Mouse (Mus musculus) myocyte (in vitro differentiated cells): ENCODE results near the gene Gng12.

Experiments
- CEBPB ChIP-seq: IDR thresholded peaks from 2 replicates; pipeline ENCODE4 v1.6.1; 2011; ENCODE audit warnings: mild to moderate bottlenecking, moderate library complexity; ENCODE audit not compliant: poor library complexity, insufficient read depth, severe bottlenecking
- MAX ChIP-seq: IDR thresholded peaks from one replicate; pipeline ENCODE4 v1.6.1; 2011; ENCODE audit warnings: low read depth, mild to moderate bottlenecking, control low read depth
- MYOD1 ChIP-seq, 3 experiments: IDR thresholded peaks; one replicate each; pipeline ENCODE4 v1.6.1; 2011; ENCODE audit warnings: control low read depth in 2 of 3, low read depth in 2 of 3, mild to moderate bottlenecking in 2 of 3, moderate library complexity in 1 of 3; ENCODE audit not compliant: insufficient read length in 2 of 3, control insufficient read depth in 1 of 3
- MYOG ChIP-seq, 3 experiments: IDR thresholded peaks; one replicate each; pipeline ENCODE4 v1.6.1; 2011; ENCODE audit warnings: control low read depth in 2 of 3, low read depth in 2 of 3, mild to moderate bottlenecking in 2 of 3; ENCODE audit not compliant: insufficient read length in 2 of 3, control insufficient read depth in 1 of 3, insufficient read depth in 1 of 3
- POLR2A ChIP-seq: IDR thresholded peaks from one replicate; pipeline ENCODE4 v1.6.1; 2011; ENCODE audit warnings: low read depth, mild to moderate bottlenecking, control low read depth, moderate library complexity; ENCODE audit not compliant: insufficient read length
- POLR2AphosphoS2 ChIP-seq: IDR thresholded peaks from one replicate; pipeline ENCODE4 v1.6.1; 2011; ENCODE audit warnings: low read depth, control low read depth; ENCODE audit not compliant: insufficient read length
- SRF ChIP-seq: IDR thresholded peaks from one replicate; pipeline ENCODE4 v1.6.1; 2011; ENCODE audit warnings: low read depth; ENCODE audit not compliant: control insufficient read depth, insufficient read length
- TCF12 ChIP-seq: IDR thresholded peaks from one replicate; pipeline ENCODE4 v1.6.1; 2011; ENCODE audit warnings: mild to moderate bottlenecking, control low read depth; ENCODE audit not compliant: poor library complexity, insufficient read depth, severe bottlenecking
- TCF3 ChIP-seq: IDR thresholded peaks from one replicate; pipeline ENCODE4 v1.6.1; 2011; ENCODE audit warnings: low read depth, control low read depth; ENCODE audit not compliant: insufficient read length
- USF1 ChIP-seq: IDR thresholded peaks from one replicate; pipeline ENCODE4 v1.6.1; 2011; ENCODE audit warnings: low read depth, mild to moderate bottlenecking, control low read depth, moderate library complexity

- TF ChIP-seq USF1 (no peak), POLR2A (no peak), TCF12 (no peak), MAX (no peak), TCF3 (no peak), CEBPB (no peak), MYOD1 (IDR thresholded peaks at IDR 0.05; ENCODE audit: control insufficient read depth in 1 of 3, insufficient read length in 2 of 3, low read depth in 2 of 3) (no peak), POLR2AphosphoS2 (no peak), MYOG (IDR thresholded peaks at IDR 0.05; ENCODE audit: control insufficient read depth in 1 of 3, insufficient read depth in 1 of 3, insufficient read length in 2 of 3, low read depth in 2 of 3) (no peak), SRF (no peak)
Measured at GRCm38 (mm10) chr6:66923851-66924250, 27.7 kb downstream of the Gng12 start.
